Mouse (Mus musculus) 416B (cell line): ENCODE data around the gene Nfic.

Source experiments
- DNase-seq: peaks from one replicate; pipeline ENCODE4 v3.0.0; 2011; ENCODE audit warnings: low read depth

Gene Nfic

DNA sequence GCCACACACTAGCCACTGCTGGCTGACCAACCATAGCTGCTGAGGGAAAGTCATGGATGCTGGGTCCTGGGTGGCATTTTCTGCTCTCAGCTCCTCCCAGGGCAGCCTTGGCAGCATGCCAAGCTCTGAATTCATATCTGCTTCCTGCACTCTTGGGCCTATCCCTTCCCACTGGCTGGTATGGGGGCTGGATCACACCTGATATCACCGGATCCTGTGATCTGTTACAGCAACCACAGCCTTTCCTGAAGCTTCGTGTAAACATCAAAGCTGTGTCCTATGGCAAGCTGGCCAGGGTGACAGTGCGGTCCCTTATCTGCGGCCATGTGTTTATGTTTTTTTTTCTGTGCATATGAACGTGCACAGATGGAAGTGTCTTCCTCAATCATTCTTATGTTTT lies 73.4 kb downstream of the Nfic start:
- DNase-seq, result peak; percentile 100

DNA sequence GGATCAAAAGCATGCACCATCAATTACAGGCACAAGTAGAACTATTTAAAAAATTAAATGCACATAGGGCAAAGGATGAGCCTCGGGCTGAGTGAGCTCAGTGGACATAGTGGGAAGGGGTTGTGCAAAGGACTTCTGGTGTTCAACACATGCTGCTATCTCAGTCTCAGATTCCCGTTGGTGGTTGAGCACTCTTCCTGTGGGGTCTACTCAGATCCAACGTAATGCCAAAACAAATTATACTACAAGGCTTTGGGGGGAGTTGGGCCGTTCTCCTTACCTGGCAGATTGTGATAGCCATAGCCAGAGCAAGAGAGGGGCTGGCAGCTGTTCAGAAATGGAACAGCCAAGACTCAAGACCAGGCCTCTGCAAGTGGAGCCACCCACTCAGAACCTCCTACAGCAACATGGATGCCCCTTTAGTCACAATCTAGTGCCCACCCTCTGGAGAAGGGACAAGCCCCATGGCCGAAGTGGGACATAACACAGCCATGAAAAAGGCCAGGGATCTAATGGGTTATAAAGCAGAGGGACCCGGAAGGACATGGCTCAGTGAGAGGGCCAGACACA lies 75.5 kb downstream of the Nfic start:
- peak; percentile 55 for DNase-seq

DNA sequence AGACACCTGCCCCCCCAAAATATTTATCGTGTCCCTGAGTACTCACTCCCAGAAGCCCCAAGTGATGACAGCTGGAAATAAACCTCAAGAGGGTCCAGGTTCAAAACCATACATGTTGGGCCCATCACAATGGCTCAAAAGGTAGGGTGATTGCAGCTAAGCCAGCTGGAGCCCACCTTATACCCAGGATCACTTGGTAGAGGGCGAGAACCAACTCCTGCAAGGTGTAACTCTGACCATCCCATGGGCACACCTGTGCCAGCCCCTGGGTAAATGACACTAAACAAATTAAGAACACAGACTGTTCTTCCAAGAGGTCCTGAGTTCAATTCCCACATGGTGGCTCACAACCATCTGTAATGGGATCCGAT lies 76.3 kb downstream of the Nfic start:
- no peak for DNase-seq

DNA sequence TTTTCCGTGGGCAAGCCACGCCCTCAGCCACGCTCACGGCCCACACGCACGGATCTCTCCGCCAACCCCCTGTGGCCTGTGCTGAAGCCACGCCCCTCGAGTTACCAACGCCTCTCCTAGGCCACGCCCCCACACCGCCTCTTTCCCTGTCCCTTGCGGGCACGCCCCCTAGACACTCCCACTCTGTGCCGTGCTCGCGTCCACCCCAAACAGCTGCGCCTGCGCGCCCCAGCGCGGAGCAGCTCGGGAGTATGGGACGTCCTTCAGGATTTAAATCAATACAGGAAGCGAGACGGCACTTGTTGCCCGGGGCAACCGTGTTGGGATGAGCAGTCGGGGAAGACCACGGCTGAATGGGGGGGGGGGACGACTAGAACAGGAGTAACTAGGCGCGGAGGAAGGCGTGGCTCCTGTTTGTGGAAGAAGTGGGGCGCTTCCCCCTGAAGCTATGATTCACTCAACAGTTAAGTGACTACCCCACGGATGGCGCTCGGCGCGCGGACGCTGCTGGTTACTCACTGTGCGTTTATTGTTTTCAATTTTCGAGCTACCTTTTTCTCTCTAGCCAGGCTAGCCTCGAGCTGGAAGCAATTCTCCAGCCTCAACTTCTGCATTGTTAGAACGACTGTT lies 76.8 kb downstream of the Nfic start:
- peak; percentile 100 for DNase-seq

DNA sequence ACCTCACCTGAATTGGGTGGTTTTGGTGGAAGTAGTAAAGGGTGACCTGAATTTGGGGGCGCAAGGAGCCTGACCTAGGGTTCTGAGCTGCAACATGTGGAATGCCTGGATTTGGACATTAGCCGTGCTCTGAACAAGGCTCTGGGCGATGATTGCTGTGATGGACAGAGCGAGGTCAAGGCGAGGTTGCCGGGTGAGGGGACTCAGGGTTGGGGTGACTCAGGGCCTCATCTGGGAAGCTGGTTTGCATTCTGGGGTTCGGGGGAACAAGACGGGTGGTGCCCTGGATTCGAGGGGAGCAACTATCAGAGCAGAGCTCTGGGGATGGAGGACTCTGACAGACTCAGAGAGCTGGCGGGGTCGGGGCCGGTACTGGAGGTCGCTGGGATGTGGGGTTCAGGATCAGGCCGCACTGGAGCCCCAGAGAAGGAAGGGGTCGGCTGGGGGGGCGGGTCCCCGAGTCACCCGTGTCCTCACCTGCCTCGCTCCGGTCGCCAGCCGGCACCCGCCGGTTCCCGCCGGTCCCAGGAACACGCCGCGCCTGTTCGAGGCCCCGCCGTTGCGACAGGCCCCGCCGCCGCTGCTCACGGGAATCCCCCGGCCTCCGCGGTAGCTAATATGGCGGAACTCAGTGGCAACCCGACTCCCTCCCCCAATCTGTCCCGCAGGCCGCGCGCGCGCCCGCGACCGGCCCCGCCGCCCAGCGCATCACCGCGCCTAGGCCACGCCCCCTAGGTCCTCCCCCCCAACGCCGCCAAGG lies 77.5 kb downstream of the Nfic start, which contains the start of gene Fzr1:
Fzr1 (minus strand) TSS at position 724 of the 760 bp plus-strand sequence.
- no peak for DNase-seq

DNA sequence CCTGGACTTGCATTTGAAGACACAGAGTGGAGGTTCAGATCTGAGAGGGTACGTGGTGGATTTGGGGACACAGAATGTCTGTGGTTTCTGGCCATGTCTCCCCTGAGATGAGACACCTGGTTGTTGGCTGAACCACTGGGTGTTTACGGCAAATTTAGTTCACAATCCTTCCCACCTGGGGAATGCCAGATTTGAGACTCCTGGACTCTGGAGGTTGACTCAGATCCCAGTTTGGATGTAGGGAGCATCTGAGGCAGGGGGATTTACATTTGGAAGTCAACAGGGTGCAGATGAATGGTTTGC lies 78.1 kb downstream of the Nfic start:
- DNase-seq, result no peak

DNA sequence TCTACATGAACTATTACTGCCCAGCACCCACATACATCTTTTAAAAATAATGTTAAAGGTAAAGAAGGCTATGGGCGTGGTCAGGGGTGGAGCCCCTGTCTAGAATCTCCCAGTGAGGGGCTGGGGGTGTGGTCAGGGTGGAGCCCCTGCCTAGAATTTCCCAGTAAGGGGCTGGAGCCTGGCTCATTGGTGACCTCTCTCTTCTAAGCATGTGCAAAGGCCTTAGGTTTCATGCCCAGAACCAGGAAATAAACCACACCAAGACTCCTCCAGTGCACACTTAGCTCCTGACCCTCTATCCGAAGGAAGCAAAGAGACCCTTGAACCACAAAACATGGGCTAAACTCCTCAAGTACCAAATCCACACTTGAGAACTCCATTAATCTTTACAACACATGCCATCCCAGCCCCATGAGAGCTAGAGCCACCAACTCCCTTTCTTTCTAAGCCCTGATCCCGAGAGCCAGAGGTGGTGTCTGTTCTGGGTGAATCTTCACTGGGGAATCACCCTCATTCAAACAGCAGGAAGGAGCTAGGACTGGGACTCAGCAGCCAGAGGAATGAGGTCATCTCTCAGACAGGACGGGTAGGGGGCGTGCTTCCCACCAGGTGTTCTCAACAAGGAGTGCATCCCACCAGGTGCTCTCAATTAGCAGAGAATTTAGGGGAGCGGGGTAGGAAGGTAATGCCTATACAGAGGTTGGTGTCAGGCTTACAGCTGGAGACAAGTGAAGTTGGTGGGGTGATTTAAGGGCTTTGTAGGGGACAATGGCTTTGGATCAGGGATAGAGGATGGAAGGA lies 78.7 kb downstream of the Nfic start:
- peak; percentile 82 for DNase-seq

DNA sequence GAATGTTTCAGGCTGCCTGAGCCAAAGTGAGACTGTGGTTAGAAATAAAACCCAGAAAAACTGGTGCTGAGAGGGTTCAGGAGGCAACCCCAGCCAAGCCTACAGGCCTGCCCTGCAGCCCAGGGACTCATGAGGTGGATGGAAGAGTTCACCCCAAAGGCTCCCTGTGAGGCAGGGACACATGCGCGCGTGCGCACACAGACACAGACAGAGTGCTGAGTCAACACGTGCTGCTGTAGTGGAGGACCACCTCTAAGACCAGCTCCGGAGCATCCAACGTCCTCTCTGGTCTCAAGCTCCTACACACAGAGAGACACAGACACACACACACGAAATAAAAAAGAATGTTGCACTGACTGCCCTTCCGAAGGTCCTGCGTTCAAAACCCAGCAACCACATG lies 80.1 kb downstream of the Nfic start:
- no peak for DNase-seq

DNA sequence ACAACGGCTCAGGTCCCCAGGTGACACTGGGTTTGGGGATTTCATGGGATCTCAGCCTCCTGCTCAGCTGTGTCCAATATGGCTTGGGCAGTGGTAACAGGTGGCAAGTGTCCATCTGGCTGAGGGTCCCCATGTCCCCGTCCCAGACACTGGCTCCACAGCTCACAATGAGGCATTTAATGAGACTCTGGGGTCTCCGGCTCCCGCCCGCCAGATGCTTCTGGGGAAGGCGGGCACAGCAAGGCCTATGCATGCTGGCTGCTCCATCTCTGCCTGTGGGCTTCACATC lies 88.3 kb downstream of the Nfic start:
- DNase-seq, result no peak

DNA sequence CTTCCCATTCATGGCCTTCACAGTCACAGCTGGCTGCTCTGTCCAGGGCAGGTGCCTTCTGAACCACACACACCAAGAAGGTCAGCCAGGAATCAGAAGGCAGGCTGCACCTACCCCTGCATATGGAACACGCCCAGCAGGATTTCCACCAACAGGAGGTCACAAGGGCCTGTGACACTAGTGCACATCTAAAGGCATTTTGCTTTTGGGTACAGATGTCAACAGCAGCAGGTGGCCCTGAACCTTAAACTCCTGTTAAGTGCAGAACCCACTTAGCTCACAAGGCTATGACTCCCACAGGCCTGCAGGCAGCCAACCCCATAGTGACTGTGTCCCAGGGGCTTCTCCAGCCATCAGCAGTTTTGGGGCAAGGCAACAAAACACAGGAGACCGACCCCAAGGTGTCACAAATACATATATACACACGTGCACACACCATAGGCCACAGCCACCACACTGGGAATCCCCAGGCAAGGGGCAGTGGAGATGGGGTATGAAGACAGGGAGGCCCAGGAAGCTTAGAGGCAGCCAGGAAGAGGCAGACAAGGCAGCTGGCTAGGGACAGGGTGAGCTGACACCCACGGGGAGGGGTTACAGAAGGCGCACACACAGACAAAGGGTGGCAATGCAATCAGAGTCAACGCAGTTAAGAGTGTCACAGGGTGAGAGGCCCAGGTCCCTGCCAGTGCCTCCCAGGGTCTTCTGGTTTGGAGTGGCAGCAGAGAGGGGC lies 88.8 kb downstream of the Nfic start:
- DNase-seq, result peak; percentile 26

DNA sequence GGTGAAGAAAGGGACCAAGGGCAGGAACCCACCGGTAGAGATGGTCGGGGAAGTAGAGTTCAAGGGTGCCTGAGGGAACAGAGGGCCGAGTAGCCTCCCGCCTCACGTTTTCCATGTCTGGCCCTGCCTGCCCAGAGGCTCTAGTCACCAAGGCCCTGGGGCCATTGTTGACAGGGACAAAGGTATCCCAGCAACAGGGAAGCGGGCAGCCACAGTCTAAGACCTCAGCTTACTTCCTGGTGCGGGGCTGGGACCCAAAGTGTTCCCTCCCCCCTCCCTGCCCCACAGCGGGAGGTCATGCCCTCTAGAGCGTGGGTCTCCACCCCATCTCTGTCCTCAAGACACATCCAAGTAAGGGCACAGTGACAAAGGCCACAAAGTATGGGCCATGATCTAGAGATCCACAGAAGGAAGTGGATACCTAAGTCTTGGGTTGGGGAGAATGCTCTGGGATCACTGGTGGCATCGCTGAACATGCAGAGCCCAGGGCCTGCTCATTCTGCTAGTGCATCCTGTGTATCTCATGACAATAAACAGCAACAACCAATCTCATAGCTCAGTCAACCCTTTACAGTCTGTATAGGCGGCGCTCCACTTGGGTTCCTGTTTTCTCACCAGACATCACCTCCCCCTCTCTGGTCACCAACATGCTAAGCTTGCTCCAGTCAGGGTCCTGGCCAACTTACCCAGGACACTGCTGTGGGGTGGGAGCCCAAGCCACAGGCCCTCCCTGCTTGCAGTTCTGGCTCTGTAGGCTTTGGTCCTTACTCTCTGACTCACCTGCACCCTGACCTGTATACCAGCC lies 89.6 kb downstream of the Nfic start, which contains the start of gene 4930404N11Rik:
4930404N11Rik (minus strand) TSS at position 145 of the 805 bp plus-strand sequence.
- peak; percentile 59 for DNase-seq

DNA sequence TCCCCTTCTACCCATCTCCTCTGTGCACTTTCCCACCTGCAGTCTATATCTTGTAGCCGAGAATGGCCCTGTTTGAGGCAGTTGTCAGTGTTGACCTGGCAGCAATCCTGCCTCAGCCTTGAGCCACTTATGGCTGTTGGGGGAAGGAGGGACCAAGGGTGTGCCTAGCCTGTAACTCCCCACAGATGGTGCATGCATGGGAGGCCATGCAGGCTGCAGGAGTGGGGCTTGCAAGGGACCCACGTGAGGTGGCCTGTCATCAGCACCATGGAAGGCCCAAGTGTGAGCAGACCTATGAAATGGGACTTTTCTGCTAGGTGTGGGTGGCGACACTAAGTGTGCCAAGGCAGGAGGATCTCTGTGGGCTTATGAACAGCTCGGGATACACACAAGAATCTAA lies 90.4 kb downstream of the Nfic start:
- DNase-seq, result peak; percentile 21

DNA sequence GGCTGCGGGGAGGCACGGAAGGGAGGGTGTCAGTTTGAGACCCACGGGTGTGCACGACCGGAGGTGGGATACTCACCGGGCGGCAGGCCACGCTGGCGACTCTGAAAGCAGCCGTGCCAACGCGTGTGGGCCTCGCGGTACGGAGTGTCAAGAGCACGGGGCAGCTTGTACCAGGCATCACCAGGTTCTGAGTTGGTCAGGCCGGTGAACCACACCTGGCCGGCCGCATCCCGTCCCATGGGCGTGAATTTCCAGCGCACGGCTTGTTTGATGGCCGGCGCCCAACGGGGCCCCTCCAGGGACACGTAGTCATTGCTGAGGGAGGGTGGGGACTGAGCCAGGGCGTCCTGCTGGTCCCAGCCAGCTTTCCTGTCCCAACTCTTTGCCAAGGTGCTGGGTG lies 90.8 kb downstream of the Nfic start:
- DNase-seq, result no peak

DNA sequence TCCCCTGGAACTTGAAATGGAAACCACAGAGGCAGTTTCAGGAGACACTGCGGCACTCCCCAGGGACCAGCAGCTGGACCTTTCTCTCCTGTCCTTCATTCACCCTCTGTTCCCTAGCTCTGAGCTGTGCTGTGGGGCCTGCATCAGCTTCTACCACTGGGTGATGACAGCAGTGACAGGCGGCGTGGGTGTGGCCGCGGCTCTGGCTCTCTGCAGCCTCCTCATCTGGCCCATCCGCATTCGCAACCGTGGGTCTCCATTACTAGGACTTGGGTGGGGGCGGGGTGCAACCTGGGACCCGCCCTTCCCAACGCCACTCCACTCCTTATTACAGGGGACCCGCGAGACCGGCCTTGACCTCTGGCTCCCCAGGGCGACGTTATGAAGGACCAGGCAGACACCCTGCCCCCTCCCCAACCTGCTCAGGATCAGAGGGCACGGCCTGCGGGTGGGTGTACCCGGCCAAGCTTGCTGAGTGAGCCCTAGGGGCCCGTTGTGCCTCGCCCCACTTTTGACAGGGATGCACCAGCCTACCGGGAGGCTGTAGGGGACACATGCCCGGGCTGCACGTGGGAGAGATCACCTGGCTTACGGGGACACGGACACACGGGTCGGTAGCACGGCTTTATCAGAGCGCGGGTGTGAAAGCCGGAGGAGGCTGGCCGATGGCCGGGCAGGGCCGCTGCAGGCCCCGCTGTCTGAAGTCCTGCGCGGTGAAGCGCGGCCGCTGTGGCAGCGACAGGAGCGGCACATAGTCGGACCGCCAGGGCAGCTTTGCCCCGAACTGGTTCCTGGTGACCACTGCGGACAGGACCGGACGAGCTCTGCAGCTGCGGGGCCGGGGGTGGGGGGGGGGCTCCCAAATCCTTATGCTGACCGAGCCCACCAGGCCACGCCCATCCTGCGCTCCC lies 91.7 kb downstream of the Nfic start:
- no peak for DNase-seq

DNA sequence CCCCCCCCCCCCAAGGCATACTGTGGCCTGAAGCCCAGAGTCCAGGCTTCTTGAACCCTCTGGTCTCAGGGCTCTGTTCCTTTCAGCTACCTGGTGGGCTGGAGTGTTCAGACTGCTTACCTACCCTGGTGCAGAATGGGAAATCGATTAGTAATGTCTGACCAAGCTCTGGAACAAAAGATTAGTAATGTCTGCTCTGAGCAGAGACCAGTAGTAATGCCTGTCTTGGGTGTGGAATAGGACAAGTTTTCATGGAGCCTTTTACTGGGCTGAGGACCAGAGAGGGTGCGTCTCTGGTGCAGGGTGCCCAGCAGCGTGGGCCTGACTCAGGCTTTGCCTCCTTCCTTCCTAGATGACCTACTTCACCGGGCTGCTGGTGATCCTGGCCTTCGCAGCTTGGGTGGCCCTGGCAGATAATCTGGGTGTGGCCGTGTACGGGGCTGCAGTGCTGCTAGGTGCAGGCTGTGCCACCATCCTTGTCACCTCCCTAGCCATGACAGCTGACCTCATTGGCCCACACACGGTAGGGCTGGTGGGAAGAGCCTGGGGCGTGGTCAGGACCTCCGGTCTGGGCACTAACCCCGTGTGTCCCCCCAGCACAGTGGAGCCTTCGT lies 93.0 kb downstream of the Nfic start:
- DNase-seq, result peak; percentile 22

DNA sequence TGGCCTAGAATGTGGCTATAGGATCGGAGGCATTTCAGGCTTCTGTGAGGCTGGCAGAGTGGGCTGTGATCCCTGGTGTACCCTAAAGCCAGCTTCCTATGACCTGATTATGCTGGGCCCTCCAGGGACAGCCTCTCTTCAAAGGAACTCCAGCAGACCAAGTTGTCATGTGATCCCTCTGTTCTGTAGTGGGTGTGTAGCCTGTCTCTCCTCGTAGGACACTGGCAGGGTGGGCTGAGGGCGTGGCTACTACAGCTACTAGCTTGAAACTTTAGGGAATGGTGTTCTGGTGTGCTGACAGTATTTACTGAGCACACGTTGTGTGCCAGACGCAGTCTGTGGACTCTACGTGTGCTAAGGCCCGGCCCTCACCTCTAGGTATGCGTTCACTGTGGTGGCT lies 94.7 kb downstream of the Nfic start:
- no peak for DNase-seq

DNA sequence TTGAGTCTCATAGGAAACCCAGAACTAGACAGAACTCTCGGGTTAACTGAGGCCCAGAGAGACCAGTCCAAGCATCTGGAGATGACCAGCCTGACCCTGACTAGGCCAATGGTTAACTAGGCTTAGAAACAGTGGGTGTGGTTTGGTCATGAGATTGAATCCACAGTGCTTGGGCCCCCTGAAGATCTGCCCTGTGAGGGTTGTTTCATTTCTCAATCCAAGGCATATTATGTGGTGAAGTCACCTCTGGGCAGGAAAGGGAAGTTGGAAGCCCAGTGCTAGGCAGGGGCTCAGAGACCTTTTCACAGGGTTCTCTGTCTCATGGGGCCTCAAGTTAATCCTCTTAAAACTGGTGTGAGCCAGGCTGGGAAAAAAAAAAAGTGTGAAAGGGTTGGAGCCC lies 96.6 kb downstream of the Nfic start:
- peak; percentile 72 for DNase-seq

DNA sequence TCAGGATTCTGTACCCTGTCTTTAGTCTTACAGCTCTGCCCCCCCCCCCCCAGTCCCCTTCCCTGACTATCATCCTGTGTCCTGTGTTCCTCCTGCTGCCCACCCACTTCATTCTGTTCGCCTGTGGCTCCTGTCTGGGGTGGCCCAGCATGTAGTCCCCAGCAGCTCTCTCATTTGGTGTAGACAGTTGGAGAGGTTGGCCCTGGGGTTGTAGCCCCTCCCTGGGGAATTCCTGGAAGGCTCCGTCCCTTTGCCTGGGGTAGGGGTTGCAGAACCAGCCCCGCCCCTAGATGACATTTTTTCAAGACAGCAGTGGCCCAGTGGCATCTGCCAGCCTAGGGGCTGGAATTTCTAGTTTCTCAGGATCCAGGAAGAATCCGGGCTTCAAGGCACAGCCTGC lies 97.2 kb downstream of the Nfic start:
- no peak for DNase-seq

DNA sequence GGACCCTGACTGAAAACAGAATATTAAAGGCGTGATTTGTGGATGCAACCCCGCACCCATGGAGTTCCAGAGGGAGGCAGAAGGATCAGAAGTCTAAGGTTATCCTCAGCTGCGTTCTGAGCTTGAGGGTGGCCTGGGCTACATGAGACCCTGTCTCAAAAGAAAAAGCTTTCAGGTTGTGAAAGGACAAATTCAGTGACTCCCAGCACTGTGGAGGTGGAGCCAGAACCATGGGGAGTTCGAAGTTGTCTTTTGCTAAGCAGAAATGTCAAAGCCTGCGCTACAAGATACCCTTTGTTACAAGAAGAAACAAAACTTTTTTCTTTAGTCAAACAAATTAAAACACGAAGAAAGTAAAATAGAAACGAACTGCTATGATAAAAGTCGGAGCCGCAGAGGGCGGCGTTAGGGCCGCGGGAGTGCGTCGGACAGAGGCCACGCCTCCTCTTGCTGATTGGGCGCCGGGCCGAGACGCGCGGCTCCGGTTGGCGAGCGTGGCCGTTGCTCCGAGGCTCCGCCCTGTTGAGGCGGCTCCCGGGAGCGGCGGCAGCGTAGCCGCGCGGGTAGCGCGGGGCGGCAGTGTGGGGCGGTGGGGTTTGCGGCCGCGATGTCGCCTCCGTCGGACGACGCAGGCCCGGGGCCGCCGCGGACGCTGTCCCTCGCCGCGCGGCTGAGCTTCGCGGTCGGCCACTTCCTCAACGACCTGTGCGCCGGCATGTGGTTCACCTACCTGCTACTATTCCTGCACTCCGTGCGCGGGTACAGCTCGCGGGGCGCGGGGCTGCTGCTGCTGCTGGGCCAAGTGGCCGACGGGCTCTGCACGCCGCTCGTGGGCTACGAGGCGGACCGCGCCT lies 98.2 kb downstream of the Nfic start, which contains the start of gene Mfsd12:
Mfsd12 (plus strand) TSS at position 501 of the 854 bp plus-strand sequence.
- peak; percentile 84 for DNase-seq
